Mouse (Mus musculus) midbrain, postnatal 0 days (tissue): ENCODE measurements at regions not wholly inside any gene's neighbourhood (a gene's known extent, or its start where the extent isn't known, plus 50 kb on each side); places are given as distances from the start of the nearest gene placed in this dataset.

Source experiments
- ATAC-seq: fragments of 200-750 bp; cut with Nextera tagmentation; 2 replicates; pipeline ENCODE4 v1.8.0; 2017; ENCODE audit warnings: moderate number of reproducible peaks, mild to moderate bottlenecking, moderate TSS enrichment, moderate library complexity; ENCODE audit not compliant: low FRiP score
- DNase-seq: peaks from one replicate; pipeline ENCODE4 v3.0.0-alpha.2; 2015; ENCODE audit warnings: low spot score
- H3K27ac ChIP-seq: fragments of 300-500 bp; sonication (generic); 2 replicates; pipeline ENCODE4 v1.5.1; 2014; ENCODE audit warnings: low read depth, mild to moderate bottlenecking, low read length, mixed read lengths
- H3K27me3 ChIP-seq: fragments of 300-500 bp; sonication (generic); 2 replicates; pipeline ENCODE4 v1.6.1; 2014; ENCODE audit warnings: low read length, control low read depth, mixed read lengths; ENCODE audit not compliant: insufficient read depth
- H3K36me3 ChIP-seq: fragments of 300-500 bp; sonication (generic); 2 replicates; pipeline ENCODE4 v1.6.1; 2014; ENCODE audit warnings: low read length, control low read depth, mixed read lengths; ENCODE audit not compliant: insufficient read depth
- H3K4me1 ChIP-seq: fragments of 300-500 bp; sonication (generic); 2 replicates; pipeline ENCODE4 v1.6.1; 2014; ENCODE audit warnings: mild to moderate bottlenecking, control low read depth, antibody characterized with exemption, low read length, mixed read lengths; ENCODE audit not compliant: insufficient read depth
- H3K4me2 ChIP-seq: fragments of 300-500 bp; sonication (generic); 2 replicates; pipeline ENCODE4 v1.6.1; 2014; ENCODE audit warnings: low read depth, mild to moderate bottlenecking, low read length, mixed read lengths; ENCODE audit not compliant: poor library complexity, severe bottlenecking
- H3K4me3 ChIP-seq: fragments of 300-500 bp; sonication (generic); 2 replicates; pipeline ENCODE4 v1.5.1; 2014; ENCODE audit warnings: low read depth, mild to moderate bottlenecking, low read length, moderate library complexity
- H3K9ac ChIP-seq: fragments of 300-500 bp; sonication (generic); replicated peaks from 2 replicates; pipeline ENCODE4 v1.6.1; 2014; ENCODE audit warnings: mild to moderate bottlenecking, low read length, moderate library complexity, mixed read lengths; ENCODE audit not compliant: poor library complexity, severe bottlenecking
- H3K9me3 ChIP-seq: fragments of 300-500 bp; sonication (generic); 2 replicates; pipeline ENCODE4 v1.6.1; 2016; ENCODE audit warnings: low read length, control low read depth
- CTCF ChIP-seq: IDR thresholded peaks from 2 replicates; pipeline ENCODE4 v1.5.1; 2016; ENCODE audit warnings: antibody characterized with exemption, mild to moderate bottlenecking
- WGBS: fragments of 180-500 bp; shearing (Covaris S2); extraction: QIAGEN DNeasy Blood & Tissue Kit; methylation state at CpG from one replicate; pipeline ENCODE4 v1.1.7; 2014; 5-methylcytosine and 5-hydroxymethylcytosine counted together

DNA sequence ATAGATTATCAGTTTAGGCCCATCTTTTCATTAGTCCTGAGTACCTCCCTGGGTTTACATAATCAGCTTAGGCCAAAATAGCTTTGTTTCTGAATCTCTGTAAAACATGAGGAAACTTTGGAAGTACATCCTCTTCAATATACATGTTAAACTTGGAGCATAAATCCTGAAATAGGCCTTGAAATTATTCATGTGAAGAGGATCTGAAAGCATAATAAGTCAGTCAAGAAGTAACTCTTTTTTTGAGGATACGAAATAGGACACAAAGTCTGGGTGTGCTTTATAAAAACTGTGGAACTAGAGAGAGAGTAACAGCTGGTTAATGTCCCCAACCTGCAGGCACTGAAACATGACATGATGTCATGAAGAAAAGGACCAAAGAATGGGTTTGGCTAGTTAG, 187.9 kb upstream of the Smlr1 start:
- no peak for TF ChIP-seq CTCF
- Histone ChIP-seq H3K9ac (no peak overlapping the region), H3K27ac (no peak overlapping the region), H3K36me3 (no peaks in the 10 kb centered on the region), H3K4me2 (no peak overlapping the region), H3K4me1 (no peaks in the 10 kb centered on the region), H3K9me3 (no peaks in the 10 kb centered on the region), H3K4me3 (no peak overlapping the region), H3K27me3 (no peaks in the 10 kb centered on the region)
- WGBS = 89% methylated on average over 1 of the region's 1 CpGs
- ATAC-seq (no peak), DNase-seq (no peak)

DNA sequence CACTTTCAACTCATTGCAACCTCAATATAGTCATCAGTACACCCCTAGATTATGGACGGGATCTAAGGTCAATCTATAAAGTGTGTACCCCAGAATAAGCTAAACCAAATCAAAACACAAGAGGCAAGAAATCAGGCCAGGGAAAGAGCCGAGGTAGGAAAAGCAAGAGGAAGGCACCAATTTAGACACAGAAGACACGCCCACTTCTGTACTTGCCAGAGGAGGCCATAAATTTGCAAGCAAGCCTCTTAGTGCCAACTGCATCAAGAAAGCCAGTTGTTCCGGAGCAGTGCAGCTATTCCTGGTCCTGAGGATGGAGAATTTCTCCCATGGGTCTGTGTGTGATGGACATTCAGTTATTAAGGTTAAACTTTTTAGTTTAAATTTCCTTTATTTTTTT, 179.7 kb upstream of the Smlr1 start:
- no peak overlapping the region for H3K4me2 ChIP-seq
- whole genome bisulfite sequencing = 80% methylated on average over 4 of the region's 4 CpGs

DNA sequence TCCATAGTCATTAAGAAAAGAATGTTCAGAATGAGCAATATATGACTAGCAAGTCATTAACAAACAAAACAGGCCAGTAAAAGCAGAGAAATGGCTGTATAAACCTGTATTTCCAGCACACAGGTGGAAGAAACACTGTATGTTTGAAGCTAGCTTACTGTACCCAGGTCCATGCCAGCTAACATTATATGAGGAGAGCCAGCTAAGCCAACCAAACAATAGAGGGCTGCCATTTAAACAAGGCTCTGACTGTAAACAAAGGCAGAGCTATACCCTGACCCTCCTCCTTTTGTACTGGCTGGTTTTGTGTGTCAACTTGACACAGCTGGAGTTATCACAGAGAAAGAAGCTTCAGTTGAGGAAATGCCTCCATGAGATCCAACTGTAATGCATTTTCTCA, 178.6 kb upstream of the Smlr1 start:
- Histone ChIP-seq H3K4me2 (no peak overlapping the region), H3K27ac (no peak overlapping the region), H3K9me3 (no peaks in the 10 kb centered on the region), H3K4me3 (no peak overlapping the region), H3K27me3 (no peaks in the 10 kb centered on the region), H3K4me1 (no peaks in the 10 kb centered on the region), H3K36me3 (no peaks in the 10 kb centered on the region), H3K9ac (no peak overlapping the region)
- ATAC-seq (no peak), DNase-seq (no peak)
- TF ChIP-seq CTCF = no peak

More for the DNA sequence above, 179.7 kb upstream of the Smlr1 start:
- Histone ChIP-seq H3K36me3 (no peaks in the 10 kb centered on the region), H3K9me3 (no peaks in the 10 kb centered on the region), H3K4me1 (no peaks in the 10 kb centered on the region), H3K27me3 (no peaks in the 10 kb centered on the region), H3K27ac (no peak overlapping the region), H3K4me3 (no peak overlapping the region), H3K9ac (no peak overlapping the region)
- ATAC-seq = no peak
- no peak for TF ChIP-seq CTCF
- DNase-seq = no peak

DNA sequence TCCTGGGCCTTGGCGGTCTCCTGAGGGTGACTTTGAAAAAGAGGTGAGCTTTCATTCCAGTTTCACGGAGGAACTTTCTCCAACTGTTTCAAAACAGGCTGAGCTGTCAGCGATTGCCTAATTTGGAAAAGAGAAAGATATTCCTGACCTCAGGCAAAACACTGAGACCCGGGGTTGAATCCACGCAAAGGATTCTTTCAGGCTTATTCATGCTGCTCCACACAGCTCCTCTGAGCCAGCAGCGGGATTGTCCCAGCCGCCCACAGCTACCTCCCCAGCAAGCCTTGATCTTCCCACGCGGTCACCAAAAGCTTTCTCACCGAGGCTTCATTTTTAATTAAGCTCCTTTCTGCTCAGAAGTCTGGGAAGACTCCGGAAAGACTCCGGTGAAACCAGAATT, 178.0 kb upstream of the Smlr1 start:
- Histone ChIP-seq H3K4me1 (no peaks in the 10 kb centered on the region), H3K9ac (no peak overlapping the region), H3K9me3 (no peaks in the 10 kb centered on the region), H3K4me2 (no peak overlapping the region), H3K27me3 (no peaks in the 10 kb centered on the region), H3K36me3 (no peaks in the 10 kb centered on the region), H3K27ac (no peak overlapping the region), H3K4me3 (no peak overlapping the region)
- DNase-seq (no peak), ATAC-seq (no peak)
- WGBS = 45% methylated on average over 12 of the region's 12 CpGs
- no peak for TF ChIP-seq CTCF

DNA sequence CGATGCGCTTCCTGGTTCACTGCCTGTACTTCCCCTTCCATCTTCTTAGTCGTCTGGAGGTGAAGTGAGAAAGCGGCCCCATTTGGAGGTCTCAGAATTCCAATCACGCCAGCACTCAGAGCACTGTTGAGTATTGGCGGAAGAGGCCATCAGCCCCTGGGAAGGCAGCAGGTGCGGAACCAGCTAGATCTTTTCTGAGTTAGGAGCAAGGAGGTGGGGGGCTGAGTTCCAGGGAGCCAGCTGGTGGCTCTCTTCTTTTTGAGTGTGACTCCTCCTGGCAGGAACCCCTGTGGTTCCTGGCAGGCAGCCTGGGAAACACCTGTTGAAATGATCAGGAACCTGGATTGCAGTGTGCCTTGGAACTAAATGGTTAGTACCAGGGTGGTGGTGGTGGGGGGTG, 171.9 kb upstream of the Smlr1 start:
- Histone ChIP-seq H3K4me2 (no peak overlapping the region), H3K36me3 (no peaks in the 10 kb centered on the region), H3K4me3 (no peak overlapping the region), H3K9me3 (no peaks in the 10 kb centered on the region), H3K9ac (no peak overlapping the region), H3K4me1 (no peaks in the 10 kb centered on the region), H3K27me3 (no peaks in the 10 kb centered on the region), H3K27ac (no peak overlapping the region)
- DNase-seq (peak; percentile 56), ATAC-seq (no peak)
- no peak for TF ChIP-seq CTCF
- WGBS = 59% methylated on average over 7 of the region's 7 CpGs

DNA sequence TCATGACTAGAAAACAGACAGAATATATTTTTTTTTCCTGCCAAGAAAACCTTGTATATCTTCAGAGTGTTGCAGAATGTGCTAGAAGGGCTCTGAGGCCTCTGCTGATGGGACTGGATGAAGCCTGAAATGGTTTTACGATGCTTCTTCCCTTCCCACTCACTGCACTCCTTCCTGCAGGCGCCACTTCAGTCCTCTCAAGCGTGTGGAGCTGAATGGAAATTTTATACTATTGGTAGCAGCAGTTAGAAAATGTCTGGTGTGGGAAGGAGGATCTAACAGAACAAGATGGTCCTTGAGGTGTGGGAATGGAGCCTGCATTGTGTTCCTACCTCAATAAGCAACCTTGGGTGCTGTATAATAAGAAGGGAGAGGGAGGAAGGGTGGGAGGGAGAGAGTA, 166.1 kb upstream of the Smlr1 start:
- Histone ChIP-seq H3K4me3 (no peak overlapping the region), H3K27me3 (no peaks in the 10 kb centered on the region), H3K4me2 (no peak overlapping the region), H3K9ac (no peak overlapping the region), H3K9me3 (no peaks in the 10 kb centered on the region), H3K27ac (no peak overlapping the region), H3K4me1 (no peaks in the 10 kb centered on the region), H3K36me3 (no peaks in the 10 kb centered on the region)
- no peak for ATAC-seq
- no peak for TF ChIP-seq CTCF
- no peak for DNase-seq
- WGBS = 86% methylated on average over 3 of the region's 3 CpGs

DNA sequence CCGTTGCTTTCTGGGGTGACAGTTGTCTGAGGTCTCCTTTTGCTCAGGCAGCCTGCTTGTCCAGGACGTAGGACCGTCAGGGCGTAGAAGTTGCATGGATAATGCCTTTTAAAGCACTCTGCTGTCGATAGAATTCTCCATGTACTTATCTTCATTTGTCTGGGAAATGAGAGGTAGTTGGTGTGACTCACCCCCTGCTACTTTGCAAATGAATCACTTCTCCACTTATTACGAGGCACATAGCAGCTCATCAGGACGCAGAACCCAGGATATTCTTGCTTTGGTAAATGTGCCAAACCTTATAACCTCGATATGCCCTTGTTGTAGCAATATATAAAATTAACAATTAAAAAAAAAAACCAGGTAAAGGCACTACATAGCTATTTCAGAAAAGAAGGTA, 159.7 kb upstream of the Smlr1 start:
- H3K4me3 ChIP-seq = no peak overlapping the region
- no peak for TF ChIP-seq CTCF
- H3K4me1 ChIP-seq = no peaks in the 10 kb centered on the region
- DNase-seq (no peak), ATAC-seq (no peak)
- no peak overlapping the region for H3K9ac ChIP-seq
- H3K9me3 ChIP-seq = no peaks in the 10 kb centered on the region
- no peak overlapping the region for H3K27ac ChIP-seq
- no peak overlapping the region for H3K4me2 ChIP-seq
- 64% methylated on average over 8 of the region's 8 CpGs for WGBS
- H3K36me3 ChIP-seq = no peaks in the 10 kb centered on the region
- H3K27me3 ChIP-seq = no peaks in the 10 kb centered on the region
